Mouse (Mus musculus) testis, adult 2 months (tissue): ENCODE data around the gene Ppp4r2.

Experiments used
- CTCF ChIP-seq: fragments of 200-500 bp; IDR thresholded peaks from 2 replicates; pipeline ENCODE4 v1.5.1; 2012; ENCODE audit warnings: low read depth, mild to moderate bottlenecking, inconsistent platforms, low read length, moderate library complexity; ENCODE audit not compliant: control insufficient read depth, insufficient read depth, insufficient replicate concordance
- POLR2A ChIP-seq: fragments of 200-500 bp; IDR thresholded peaks from 2 replicates; pipeline ENCODE4 v1.6.1; 2012; ENCODE audit warnings: low read depth, mild to moderate bottlenecking, inconsistent platforms, low read length, moderate library complexity; ENCODE audit not compliant: control insufficient read depth

- TF ChIP-seq CTCF (no peak), POLR2A (no peak)
These were observed 35.4 kb downstream of the Ppp4r2 start for GRCm38 (mm10) chr6:100868863-100869262.
